Mouse (Mus musculus) spleen, adult 2 months (tissue): Measurements from ENCODE around the gene Cdc42se2. TPM values are rescaled to one million over a fixed set of nuclear protein-coding genes. Genes with fewer than 3 reads are reported as not detected.
A peak's percentile ranks its signal among the peaks of the same experiment; 100 is the strongest.

ENCODE experiments used
- DNase-seq, 2 experiments: peaks; one replicate each; pipeline versions ENCODE4 v3.0.0 to v3.0.0-alpha.2; 2012 to 2021; ENCODE audit warnings: low spot score in 2 of 2, low read depth in 1 of 2
- H3K27ac ChIP-seq: fragments of 200-500 bp; 2 replicates; pipeline ENCODE4 v1.5.1; 2012; ENCODE audit warnings: low read length, inconsistent platforms; ENCODE audit not compliant: insufficient read depth
- H3K27me3 ChIP-seq: fragments of 200-500 bp; 2 replicates; pipeline ENCODE4 v1.6.1; 2012; ENCODE audit warnings: mild to moderate bottlenecking, moderate library complexity, low read length, inconsistent platforms; ENCODE audit not compliant: control insufficient read depth, insufficient read depth
- H3K36me3 ChIP-seq: fragments of 200-500 bp; 2 replicates; pipeline ENCODE4 v1.6.1; 2012; ENCODE audit warnings: mild to moderate bottlenecking, low read length, inconsistent platforms; ENCODE audit not compliant: control insufficient read depth, insufficient read depth
- H3K4me1 ChIP-seq: fragments of 200-500 bp; 2 replicates; pipeline ENCODE4 v1.6.1; 2011; ENCODE audit warnings: inconsistent platforms; ENCODE audit not compliant: control insufficient read depth, insufficient read depth, insufficient read length
- H3K4me3 ChIP-seq: fragments of 200-500 bp; 2 replicates; pipeline ENCODE4 v1.5.1; 2011; ENCODE audit warnings: mild to moderate bottlenecking, inconsistent platforms; ENCODE audit not compliant: insufficient read depth, insufficient read length; ENCODE audit errors: extremely low read depth
- CTCF ChIP-seq: fragments of 200-500 bp; IDR thresholded peaks from 2 replicates; pipeline ENCODE4 v1.5.1; 2011; ENCODE audit warnings: mild to moderate bottlenecking, inconsistent platforms; ENCODE audit not compliant: insufficient read depth, insufficient read length, insufficient replicate concordance; ENCODE audit errors: extremely low read depth
- POLR2A ChIP-seq: fragments of 200-500 bp; IDR thresholded peaks from 2 replicates; pipeline ENCODE4 v1.6.1; 2011; ENCODE audit warnings: low read depth, low read length, inconsistent platforms
- WGBS: fragments of 180-500 bp; shearing (Covaris S2); methylation state at CpG from one replicate; pipeline ENCODE4 v1.1.7; 2018; 5-methylcytosine and 5-hydroxymethylcytosine counted together
- polyA plus RNA-seq: library from polyadenylated mRNA; depleted of rRNA; stranded (reverse); fragments of >200 nt; gene quantifications from 2 replicates; pipeline ENCODE4 v1.2.3, GENCODE M21; 2012

Cdc42se2 gene
- polyA plus RNA-seq, 1 experiment: 55.8 TPM

GRCm38 (mm10) chr11:54698636-54699035, 88.8 kb downstream of the Cdc42se2 start:
- H3K4me3 ChIP-seq: no peak overlapping the region
- TF ChIP-seq POLR2A (no peak), CTCF (no peak)
- peaks cover 18% of the 10 kb centered on the region for H3K4me1 ChIP-seq
- H3K27ac ChIP-seq: peak overlapping the region; percentile 71; the same call in 1 of the 2 replicates
- H3K36me3 ChIP-seq: peaks cover 12% of the 10 kb centered on the region
- DNase-seq: peak in 1 of 2 experiments; percentile 29
- WGBS: 25% methylated on average over 7 of the region's 7 CpGs
- H3K27me3 ChIP-seq: no peaks in the 10 kb centered on the region

DNA sequence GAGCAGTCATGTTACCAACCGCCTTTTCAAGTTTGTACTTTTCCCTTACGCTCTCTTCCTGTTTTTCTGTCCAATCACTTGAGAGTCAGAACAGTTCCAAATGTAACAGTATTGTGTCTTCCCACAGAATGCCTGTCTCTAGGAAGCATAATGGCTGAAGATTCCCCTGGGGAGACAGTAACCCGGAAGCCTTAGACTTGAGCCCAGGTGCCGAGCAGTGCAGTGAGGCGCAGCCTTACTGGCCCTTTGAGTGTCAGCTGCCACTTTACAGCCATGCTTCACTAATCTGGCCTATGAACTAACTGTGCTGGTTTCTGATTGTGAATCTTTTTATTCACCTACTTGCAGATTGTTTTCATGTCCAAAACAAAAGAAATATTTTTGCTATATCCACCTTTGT, 89.9 kb downstream of the Cdc42se2 start:
- TF ChIP-seq CTCF (no peak), POLR2A (no peak)
- no peaks in the 10 kb centered on the region for H3K27me3 ChIP-seq
- peak overlapping the region; percentile 71 for H3K27ac ChIP-seq
- peak; percentile 13 to 22 for DNase-seq
- 36% methylated on average over 5 of the region's 5 CpGs for WGBS
- peaks cover 12% of the 10 kb centered on the region for H3K36me3 ChIP-seq
- H3K4me3 ChIP-seq: no peak overlapping the region
- H3K4me1 ChIP-seq: peaks cover 18% of the 10 kb centered on the region

- 75% methylated on average over 4 of the region's 4 CpGs for WGBS
- no peak for DNase-seq
- H3K4me1 ChIP-seq: peaks cover 18% of the 10 kb centered on the region
- TF ChIP-seq CTCF (no peak), POLR2A (no peak)
- H3K4me3 ChIP-seq: no peak overlapping the region
- no peaks in the 10 kb centered on the region for H3K27me3 ChIP-seq
- H3K27ac ChIP-seq: no peak overlapping the region; the same call in 1 of the 2 replicates
- H3K36me3 ChIP-seq: peaks cover 21% of the 10 kb centered on the region
Observed at GRCm38 (mm10) chr11:54695951-54696350, 91.5 kb downstream of the Cdc42se2 start.

- WGBS: 85% methylated on average over 8 of the region's 8 CpGs
- H3K4me3 ChIP-seq: no peak overlapping the region
- H3K4me1 ChIP-seq: peaks cover 9% of the 10 kb centered on the region
- DNase-seq: no peak
- peaks cover 29% of the 10 kb centered on the region for H3K36me3 ChIP-seq
- TF ChIP-seq POLR2A (no peak), CTCF (no peak)
- no peaks in the 10 kb centered on the region for H3K27me3 ChIP-seq
- H3K27ac ChIP-seq: no peak overlapping the region
Observed at GRCm38 (mm10) chr11:54694291-54694690, 93.2 kb downstream of the Cdc42se2 start.

- Histone ChIP-seq H3K36me3 (peaks cover 29% of the 10 kb centered on the region), H3K27ac (no peak overlapping the region), H3K4me1 (peaks cover 6% of the 10 kb centered on the region; the same call in 1 of the 2 replicates), H3K27me3 (no peaks in the 10 kb centered on the region), H3K4me3 (no peak overlapping the region)
- 85% methylated on average over 6 of the region's 6 CpGs for WGBS
- no peak for DNase-seq
- TF ChIP-seq POLR2A (no peak), CTCF (no peak)
Observed at GRCm38 (mm10) chr11:54693696-54694095, 93.8 kb downstream of the Cdc42se2 start.

GRCm38 (mm10) chr11:54691179-54691578, 96.3 kb downstream of the Cdc42se2 start:
- WGBS: 78% methylated on average over 4 of the region's 4 CpGs
- peaks cover 35% of the 10 kb centered on the region for H3K36me3 ChIP-seq
- H3K27me3 ChIP-seq: no peaks in the 10 kb centered on the region
- TF ChIP-seq CTCF: no peak
- TF ChIP-seq POLR2A: no peak
- H3K4me3 ChIP-seq: no peak overlapping the region
- no peak for DNase-seq
- peaks cover 2% of the 10 kb centered on the region; the same call in 1 of the 2 replicates for H3K4me1 ChIP-seq
- no peak overlapping the region for H3K27ac ChIP-seq

GRCm38 (mm10) chr11:54690171-54690570, 97.3 kb downstream of the Cdc42se2 start:
- Histone ChIP-seq H3K4me3 (no peak overlapping the region), H3K27me3 (no peaks in the 10 kb centered on the region), H3K27ac (no peak overlapping the region), H3K36me3 (peaks cover 35% of the 10 kb centered on the region), H3K4me1 (no peaks in the 10 kb centered on the region)
- DNase-seq: no peak
- 95% methylated on average over 4 of the region's 4 CpGs for WGBS
- TF ChIP-seq POLR2A (no peak), CTCF (no peak)

DNA sequence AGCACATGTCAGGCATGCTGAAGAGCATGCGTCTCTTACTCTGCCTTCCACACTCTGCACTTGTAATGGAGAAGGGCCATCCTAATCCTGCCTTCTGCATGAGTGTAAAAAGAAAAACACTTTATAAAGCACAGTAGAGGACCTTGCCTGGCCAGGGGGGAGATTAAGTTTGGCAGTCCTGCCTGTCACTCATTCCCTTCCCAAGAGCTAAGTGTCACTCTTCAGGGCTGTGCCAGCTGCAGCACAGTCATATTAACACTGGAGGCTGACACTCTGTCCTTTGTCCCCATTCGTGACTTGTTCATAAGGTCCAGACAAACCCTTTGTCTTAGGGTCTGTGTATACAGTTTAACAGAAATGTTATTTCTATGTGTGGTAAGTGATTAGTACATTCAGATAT, 102.6 kb downstream of the Cdc42se2 start:
- Histone ChIP-seq H3K27ac (no peak overlapping the region), H3K4me1 (no peaks in the 10 kb centered on the region), H3K36me3 (peaks cover 46% of the 10 kb centered on the region), H3K4me3 (no peak overlapping the region), H3K27me3 (no peaks in the 10 kb centered on the region)
- WGBS: 98% methylated on average over 2 of the region's 2 CpGs
- no peak for TF ChIP-seq POLR2A
- no peak for TF ChIP-seq CTCF
- DNase-seq: no peak
